Mouse (Mus musculus): Measurements from ENCODE around the gene Lgals4. TPM values are rescaled to one million over a fixed set of nuclear protein-coding genes. Genes with fewer than 3 reads are reported as not detected.

Lgals4 gene
- polyA plus RNA-seq, 1 experiment from 2014 or later: 1.9 TPM

- Histone ChIP-seq H3K27me3 (ENCODE audit: control insufficient read depth, insufficient read depth, low read length) (no peaks in the 10 kb centered on the region), H3K4me2 (ENCODE audit: low read depth, severe bottlenecking) (no peak overlapping the region), H3K9ac (ENCODE audit: low read length) (no peak overlapping the region), H3K36me3 (ENCODE audit: control insufficient read depth, insufficient read depth, low read length) (no peaks in the 10 kb centered on the region), H3K9me3 (ENCODE audit: control insufficient read depth, low read length) (0 out of 2 replicates have a peak, but pooled peaks cover 2% of the 10 kb centered on the region), H3K4me1 (ENCODE audit: control insufficient read depth, insufficient read depth, low read length) (no peaks in the 10 kb centered on the region), H3K27ac (replicated peaks; ENCODE audit: low read depth, low read length) (no peak overlapping the region), H3K4me3 (ENCODE audit: low read depth, low read length) (no peak overlapping the region)
- no peak for DNase-seq (ENCODE audit: low spot score)
- no peak for ATAC-seq (ENCODE audit: insufficient number of reproducible peaks, low FRiP score, low TSS enrichment, low read depth)
- WGBS: 87% methylated on average over 2 of the region's 2 CpGs
Observed at GRCm38 (mm10) chr7:28859953-28860352, 26.3 kb downstream of the Lgals4 start.

GRCm38 (mm10) chr7:28860898-28861297 is 27.2 kb downstream of the Lgals4 start:
- H3K9me3 ChIP-seq (ENCODE audit: control insufficient read depth, low read length): 0 out of 2 replicates have a peak, but pooled peaks cover 2% of the 10 kb centered on the region
- WGBS: 86% methylated on average over 6 of the region's 6 CpGs
- no peak overlapping the region for H3K9ac ChIP-seq (ENCODE audit: low read length)
- DNase-seq (ENCODE audit: low spot score): no peak
- H3K27ac ChIP-seq (replicated peaks; ENCODE audit: low read depth, low read length): no peak overlapping the region
- no peak for ATAC-seq (ENCODE audit: insufficient number of reproducible peaks, low FRiP score, low TSS enrichment, low read depth)
- H3K27me3 ChIP-seq (ENCODE audit: control insufficient read depth, insufficient read depth, low read length): no peaks in the 10 kb centered on the region
- H3K4me3 ChIP-seq (ENCODE audit: low read depth, low read length): no peak overlapping the region
- no peak overlapping the region for H3K4me2 ChIP-seq (ENCODE audit: low read depth, severe bottlenecking)
- no peaks in the 10 kb centered on the region for H3K4me1 ChIP-seq (ENCODE audit: control insufficient read depth, insufficient read depth, low read length)
- H3K36me3 ChIP-seq (ENCODE audit: control insufficient read depth, insufficient read depth, low read length): no peaks in the 10 kb centered on the region

- 85% methylated on average over 15 of the region's 15 CpGs for WGBS
- no peaks in the 10 kb centered on the region for H3K27me3 ChIP-seq (ENCODE audit: control insufficient read depth, insufficient read depth, low read length)
- 0 out of 2 replicates have a peak, but pooled peaks cover 2% of the 10 kb centered on the region for H3K9me3 ChIP-seq (ENCODE audit: control insufficient read depth, low read length)
- H3K4me3 ChIP-seq (ENCODE audit: low read depth, low read length): no peak overlapping the region
- DNase-seq (ENCODE audit: low spot score) (no peak), ATAC-seq (ENCODE audit: insufficient number of reproducible peaks, low FRiP score, low TSS enrichment, low read depth) (no peak)
- H3K27ac ChIP-seq (replicated peaks; ENCODE audit: low read depth, low read length): no peak overlapping the region
- no peak overlapping the region for H3K9ac ChIP-seq (ENCODE audit: low read length)
- no peaks in the 10 kb centered on the region for H3K36me3 ChIP-seq (ENCODE audit: control insufficient read depth, insufficient read depth, low read length)
- H3K4me2 ChIP-seq (ENCODE audit: low read depth, severe bottlenecking): no peak overlapping the region
- H3K4me1 ChIP-seq (ENCODE audit: control insufficient read depth, insufficient read depth, low read length): 0 out of 2 replicates have a peak, but pooled peaks cover 3% of the 10 kb centered on the region
Observed at GRCm38 (mm10) chr7:28862817-28863499, 29.3 kb downstream of the Lgals4 start.

GRCm38 (mm10) chr7:28863540-28863939 is 29.9 kb downstream of the Lgals4 start, which contains the start of gene Lgals7:
Gene Lgals7 (plus strand): TSS chr7:28863853.
- no peak for DNase-seq (ENCODE audit: low spot score)
- Histone ChIP-seq H3K27ac (replicated peaks; ENCODE audit: low read depth, low read length) (no peak within 1 kb of the TSS), H3K27me3 (ENCODE audit: control insufficient read depth, insufficient read depth, low read length) (no peaks in the 10 kb centered on the region), H3K4me3 (ENCODE audit: low read depth, low read length) (no peak within 1 kb of the TSS), H3K36me3 (ENCODE audit: control insufficient read depth, insufficient read depth, low read length) (no peaks in the 10 kb centered on the region), H3K4me2 (ENCODE audit: low read depth, severe bottlenecking) (no peak within 1 kb of the TSS), H3K4me1 (ENCODE audit: control insufficient read depth, insufficient read depth, low read length) (0 out of 2 replicates have a peak, but pooled peaks cover 3% of the 10 kb centered on the region), H3K9me3 (ENCODE audit: control insufficient read depth, low read length) (0 out of 2 replicates have a peak, but pooled peaks cover 2% of the 10 kb centered on the region), H3K9ac (ENCODE audit: low read length) (no peak within 1 kb of the TSS)
- ATAC-seq (ENCODE audit: insufficient number of reproducible peaks, low FRiP score, low TSS enrichment, low read depth): no peak
- WGBS: 85% methylated on average over 6 of the region's 6 CpGs

GRCm38 (mm10) chr7:28864288-28864750 is 30.7 kb downstream of the Lgals4 start:
- no peak overlapping the region for H3K27ac ChIP-seq (replicated peaks; ENCODE audit: low read depth, low read length)
- 58% methylated on average over 9 of the region's 9 CpGs for WGBS
- ATAC-seq (ENCODE audit: insufficient number of reproducible peaks, low FRiP score, low TSS enrichment, low read depth) (no peak), DNase-seq (ENCODE audit: low spot score) (no peak)
- no peaks in the 10 kb centered on the region for H3K36me3 ChIP-seq (ENCODE audit: control insufficient read depth, insufficient read depth, low read length)
- no peak overlapping the region for H3K9ac ChIP-seq (ENCODE audit: low read length)
- H3K4me1 ChIP-seq (ENCODE audit: control insufficient read depth, insufficient read depth, low read length): 0 out of 2 replicates have a peak, but pooled peaks cover 3% of the 10 kb centered on the region
- 0 out of 2 replicates have a peak, but pooled peaks cover 2% of the 10 kb centered on the region for H3K9me3 ChIP-seq (ENCODE audit: control insufficient read depth, low read length)
- no peak overlapping the region for H3K4me2 ChIP-seq (ENCODE audit: low read depth, severe bottlenecking)
- H3K27me3 ChIP-seq (ENCODE audit: control insufficient read depth, insufficient read depth, low read length): no peaks in the 10 kb centered on the region
- no peak overlapping the region for H3K4me3 ChIP-seq (ENCODE audit: low read depth, low read length)

- no peak overlapping the region for H3K4me3 ChIP-seq (ENCODE audit: low read depth, low read length)
- ATAC-seq (ENCODE audit: insufficient number of reproducible peaks, low FRiP score, low TSS enrichment, low read depth): no peak
- 36% methylated on average over 33 of the region's 33 CpGs for WGBS
- H3K4me2 ChIP-seq (ENCODE audit: low read depth, severe bottlenecking): peak overlapping the region; percentile 39
- peak; percentile 74 for DNase-seq (ENCODE audit: low spot score)
- H3K27me3 ChIP-seq (ENCODE audit: control insufficient read depth, insufficient read depth, low read length): no peaks in the 10 kb centered on the region
- H3K4me1 ChIP-seq (ENCODE audit: control insufficient read depth, insufficient read depth, low read length): 0 out of 2 replicates have a peak, but pooled peaks cover 3% of the 10 kb centered on the region
- H3K36me3 ChIP-seq (ENCODE audit: control insufficient read depth, insufficient read depth, low read length): no peaks in the 10 kb centered on the region
- H3K9me3 ChIP-seq (ENCODE audit: control insufficient read depth, low read length): 0 out of 2 replicates have a peak, but pooled peaks cover 2% of the 10 kb centered on the region
- no peak overlapping the region for H3K27ac ChIP-seq (replicated peaks; ENCODE audit: low read depth, low read length)
- peak overlapping the region; percentile 32; the same call in 1 of the 2 replicates for H3K9ac ChIP-seq (ENCODE audit: low read length)
Observed at GRCm38 (mm10) chr7:28865481-28866300, 32.0 kb downstream of the Lgals4 start.

- no peak overlapping the region for H3K9ac ChIP-seq (ENCODE audit: low read length)
- no peak overlapping the region for H3K4me2 ChIP-seq (ENCODE audit: low read depth, severe bottlenecking)
- no peaks in the 10 kb centered on the region for H3K9me3 ChIP-seq (ENCODE audit: control insufficient read depth, low read length)
- H3K27me3 ChIP-seq (ENCODE audit: control insufficient read depth, insufficient read depth, low read length): no peaks in the 10 kb centered on the region
- 91% methylated on average over 28 of the region's 28 CpGs for WGBS
- DNase-seq (ENCODE audit: low spot score): peak; percentile 32
- no peaks in the 10 kb centered on the region for H3K36me3 ChIP-seq (ENCODE audit: control insufficient read depth, insufficient read depth, low read length)
- 0 out of 2 replicates have a peak, but pooled peaks cover 3% of the 10 kb centered on the region for H3K4me1 ChIP-seq (ENCODE audit: control insufficient read depth, insufficient read depth, low read length)
- no peak overlapping the region for H3K27ac ChIP-seq (replicated peaks; ENCODE audit: low read depth, low read length)
- ATAC-seq (ENCODE audit: insufficient number of reproducible peaks, low FRiP score, low TSS enrichment, low read depth): 0 out of 2 replicates have a peak, but pooled peaks have one; percentile 36
- no peak overlapping the region for H3K4me3 ChIP-seq (ENCODE audit: low read depth, low read length)
Observed at GRCm38 (mm10) chr7:28866769-28867507, 33.3 kb downstream of the Lgals4 start.
